Mouse (Mus musculus) cerebellum, postnatal 10 days (tissue): ENCODE data around the gene Wdr95.

Source experiments
- DNase-seq, 2 experiments: peaks; one replicate each; pipeline ENCODE4 v3.0.0; 2021; ENCODE audit warnings: mixed read lengths in 2 of 2

Gene Wdr95

GRCm38 (mm10) chr5:149623815-149624675 lies 95.6 kb downstream of the Wdr95 start:
- DNase-seq: no peak

GRCm38 (mm10) chr5:149625547-149625946 lies 97.1 kb downstream of the Wdr95 start:
- DNase-seq: no peak

GRCm38 (mm10) chr5:149634409-149635035 lies 106.0 kb downstream of the Wdr95 start:
- DNase-seq: no peak

GRCm38 (mm10) chr5:149635556-149635955 lies 107.1 kb downstream of the Wdr95 start:
- no peak for DNase-seq

- DNase-seq: peak; percentile 100
Observed at GRCm38 (mm10) chr5:149636075-149636920, 107.8 kb downstream of the Wdr95 start, which contains the start of gene Hsph1. TSS of gene Hsph1 (minus strand) at chr5:149636376.

- DNase-seq: no peak
Observed at GRCm38 (mm10) chr5:149637306-149637705, 108.8 kb downstream of the Wdr95 start.

GRCm38 (mm10) chr5:149641277-149641892 lies 112.9 kb downstream of the Wdr95 start:
- DNase-seq: no peak

GRCm38 (mm10) chr5:149642366-149642765 lies 113.9 kb downstream of the Wdr95 start:
- DNase-seq: no peak

GRCm38 (mm10) chr5:149642783-149643509 lies 114.5 kb downstream of the Wdr95 start:
- DNase-seq: no peak

GRCm38 (mm10) chr5:149647367-149648115 lies 119.1 kb downstream of the Wdr95 start:
- DNase-seq: peak; percentile 14 to 33

- DNase-seq: peak; percentile 33 to 38
Observed at GRCm38 (mm10) chr5:149648196-149648595, 119.7 kb downstream of the Wdr95 start.

- DNase-seq: no peak
Observed at GRCm38 (mm10) chr5:149648895-149649406, 120.5 kb downstream of the Wdr95 start.

- no peak for DNase-seq
Observed at GRCm38 (mm10) chr5:149649499-149650178, 121.2 kb downstream of the Wdr95 start.

GRCm38 (mm10) chr5:149650179-149650553 lies 121.7 kb downstream of the Wdr95 start:
- no peak for DNase-seq

- DNase-seq: no peak
Observed at GRCm38 (mm10) chr5:149655636-149656035, 127.2 kb downstream of the Wdr95 start.

- no peak for DNase-seq
Observed at GRCm38 (mm10) chr5:149658022-149658421, 129.5 kb downstream of the Wdr95 start.

GRCm38 (mm10) chr5:149658741-149659413 lies 130.4 kb downstream of the Wdr95 start:
- DNase-seq: no peak

- no peak for DNase-seq
Observed at GRCm38 (mm10) chr5:149659414-149659780, 130.9 kb downstream of the Wdr95 start.

GRCm38 (mm10) chr5:149661428-149661827 lies 132.9 kb downstream of the Wdr95 start:
- no peak for DNase-seq
